Mouse (Mus musculus): ENCODE results near the gene Kin.
A peak's percentile ranks its signal among the peaks of the same experiment; 100 is the strongest.

The Kin gene

DNA sequence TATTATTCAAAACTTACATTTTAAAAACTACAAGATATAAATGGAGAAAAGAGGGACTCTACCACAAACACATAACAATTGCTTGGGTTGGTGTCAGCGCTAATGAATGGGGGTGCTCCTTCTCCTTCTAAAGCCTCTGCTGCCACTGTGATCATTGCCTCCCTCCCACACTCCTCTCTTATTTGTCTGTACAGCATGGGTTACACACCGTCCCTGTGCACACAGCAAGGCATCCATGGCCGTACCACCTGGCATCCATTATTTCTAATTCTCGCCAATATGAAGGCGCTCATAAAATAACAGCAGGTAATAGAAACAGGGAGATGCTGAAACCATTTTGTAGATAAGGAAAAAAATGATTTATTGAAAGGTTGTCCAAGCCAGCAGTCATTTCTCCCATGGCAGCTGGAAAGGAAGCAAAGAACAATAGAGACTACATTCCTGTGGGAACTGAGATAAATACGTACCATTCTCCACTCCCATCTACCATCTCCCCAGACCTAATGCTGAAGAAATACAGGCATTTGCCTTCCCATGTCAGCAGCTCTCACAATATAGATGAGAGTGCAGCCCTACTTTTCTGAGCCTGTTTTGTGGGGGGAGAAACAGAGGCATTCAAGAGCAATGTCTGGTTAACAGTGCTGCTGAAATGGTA is 28.3 kb downstream of the Kin start:
- DNase-seq (ENCODE audit: low spot score) = no peak

DNA sequence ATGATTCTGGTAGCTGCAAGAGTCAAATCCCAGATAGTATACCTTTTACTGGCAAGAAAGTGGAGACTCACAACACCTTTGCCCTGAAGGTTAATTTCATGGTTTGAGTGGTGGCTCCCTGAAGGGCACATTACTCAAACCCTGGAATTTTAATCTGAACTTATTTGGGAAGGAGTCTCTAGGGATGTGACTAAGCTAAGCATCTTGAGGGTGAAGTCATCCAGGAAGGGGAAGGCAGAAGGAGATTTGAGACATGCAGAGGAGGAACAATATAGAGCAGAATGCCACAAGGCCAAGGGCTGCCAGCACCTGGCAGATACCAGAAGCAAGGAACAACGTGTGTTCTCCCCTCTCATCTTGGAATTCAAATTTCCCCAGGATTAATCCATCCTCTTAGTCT is 38.4 kb downstream of the Kin start:
- no peak for DNase-seq (ENCODE audit: low spot score)

DNA sequence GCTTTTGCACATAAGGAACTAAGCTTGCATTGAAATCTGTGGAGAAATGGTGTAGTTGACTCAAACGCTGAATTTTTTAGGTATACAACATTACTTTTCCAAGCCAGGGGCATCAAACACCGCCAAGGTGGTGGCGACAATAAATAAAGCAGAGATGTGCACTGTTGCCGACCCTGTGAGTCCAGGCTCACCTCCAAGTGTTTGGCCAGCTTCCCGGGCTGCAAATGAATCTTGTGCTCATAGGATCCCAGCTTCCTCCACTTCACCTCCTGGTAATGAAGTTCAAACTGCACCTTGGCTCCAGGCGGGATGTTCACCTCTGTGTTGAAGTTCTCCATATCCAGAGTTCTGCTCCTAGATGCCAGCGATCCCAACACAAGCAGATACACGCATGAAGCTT is 38.9 kb downstream of the Kin start:
- no peak for DNase-seq (ENCODE audit: low spot score)

DNA sequence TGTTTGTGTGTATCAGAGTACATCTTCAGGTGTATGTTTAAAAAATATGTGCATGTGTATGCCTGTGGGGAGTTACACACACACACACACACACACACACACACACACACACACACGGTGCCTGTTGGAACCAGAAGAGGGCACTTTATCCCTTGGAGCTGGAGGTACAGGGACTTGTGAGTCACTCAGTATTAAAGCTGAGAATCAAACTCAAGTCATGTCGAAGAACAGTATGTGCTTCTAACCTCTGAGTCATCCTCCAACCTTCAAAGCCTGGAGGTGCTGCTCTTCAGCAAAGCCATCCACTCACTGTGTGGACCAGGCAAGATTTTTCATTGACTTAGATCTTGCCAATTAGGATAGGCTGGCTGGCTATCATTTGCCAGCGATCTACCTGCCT is 41.4 kb downstream of the Kin start:
- DNase-seq (ENCODE audit: low spot score) = no peak

DNA sequence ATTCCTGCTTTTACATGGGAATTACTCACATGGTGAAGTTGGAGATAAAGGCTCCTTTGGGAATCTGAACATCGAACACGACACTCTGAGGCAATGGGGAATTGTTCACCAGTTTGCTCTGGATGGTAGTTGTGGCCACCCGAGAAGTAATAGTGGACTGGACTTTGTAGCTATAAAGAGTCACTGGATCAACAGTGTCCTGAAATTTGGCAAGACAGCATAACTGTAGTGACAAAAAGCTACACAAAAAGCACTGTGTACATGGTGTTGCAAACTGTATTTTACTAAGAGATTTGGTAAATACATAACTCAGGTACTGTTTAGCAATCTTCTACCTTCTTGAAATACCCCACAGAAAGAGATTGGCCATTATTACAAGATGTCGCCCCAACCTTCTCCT is 45.7 kb downstream of the Kin start:
- no peak for DNase-seq (ENCODE audit: low spot score)

DNA sequence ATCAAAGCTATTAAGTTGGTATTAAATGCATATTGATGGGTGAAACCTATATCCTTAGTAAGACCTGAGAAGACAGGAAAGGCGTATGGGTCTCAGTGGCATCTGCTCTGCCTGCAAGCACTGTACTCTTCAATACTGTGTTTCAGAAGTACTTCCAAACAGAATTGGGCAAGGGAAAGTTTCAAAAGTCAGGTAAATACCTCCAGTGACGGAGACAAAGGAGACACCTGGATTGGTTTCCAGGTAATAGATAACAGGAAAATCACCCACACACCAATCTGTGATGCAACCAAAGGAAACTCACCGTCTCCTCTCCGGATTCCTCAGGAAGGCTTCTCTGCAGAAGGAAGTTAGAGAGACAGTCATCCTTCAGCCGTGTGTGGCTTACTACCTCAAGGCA is 47.1 kb downstream of the Kin start:
- no peak for DNase-seq (ENCODE audit: low spot score)

DNA sequence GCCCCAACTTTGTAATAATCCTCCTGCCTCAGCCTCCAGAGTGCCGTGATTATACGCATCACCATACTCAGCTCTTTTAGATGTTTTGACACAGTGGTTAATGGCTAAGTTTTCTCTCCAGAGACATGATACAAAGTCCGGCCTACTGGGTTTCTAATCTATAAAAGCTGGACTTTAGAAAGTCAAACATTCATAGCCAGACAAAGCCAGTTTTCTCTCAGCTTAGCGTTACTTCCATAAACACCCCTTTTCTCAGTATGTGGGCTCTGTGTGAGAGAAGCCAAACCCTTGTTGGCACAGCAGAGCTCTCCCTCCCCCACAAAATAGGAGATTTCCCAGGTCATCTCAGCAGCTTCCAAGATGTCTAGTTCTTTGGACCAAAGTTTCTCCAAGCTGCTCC is 48.2 kb downstream of the Kin start:
- no peak for DNase-seq (ENCODE audit: low spot score)

DNA sequence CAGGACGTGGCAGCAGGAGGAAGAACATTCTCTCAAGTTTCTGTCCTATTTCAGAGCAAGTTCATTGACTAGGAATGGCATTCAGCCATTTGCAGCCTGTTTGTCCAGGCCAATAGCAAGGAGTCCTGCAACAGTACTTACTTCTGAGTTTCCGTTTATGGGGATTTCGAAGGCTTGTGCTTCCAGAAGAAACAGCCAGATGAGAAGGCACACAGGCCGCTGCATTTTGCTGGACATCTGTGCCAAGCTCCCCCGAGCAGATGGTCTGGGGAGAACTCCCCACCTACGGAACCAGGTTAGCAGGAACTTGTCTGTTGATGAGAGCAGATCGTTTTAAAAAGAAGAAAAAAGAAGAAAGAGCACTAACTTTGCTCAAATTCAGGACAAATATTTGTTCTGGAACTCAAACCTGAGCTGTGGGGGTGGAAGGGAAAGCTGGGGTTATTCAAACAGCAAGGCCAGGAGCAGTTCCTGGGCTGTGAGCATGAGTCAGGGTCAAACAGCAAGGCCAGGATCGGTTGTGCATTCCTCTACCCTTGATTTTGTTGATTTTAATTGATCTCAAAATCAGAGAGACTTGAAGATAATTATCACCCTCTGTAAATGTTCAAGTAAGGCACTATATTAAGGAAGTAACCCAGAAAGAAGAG is 50.1 kb downstream of the Kin start:
- DNase-seq (ENCODE audit: low spot score) = no peak

DNA sequence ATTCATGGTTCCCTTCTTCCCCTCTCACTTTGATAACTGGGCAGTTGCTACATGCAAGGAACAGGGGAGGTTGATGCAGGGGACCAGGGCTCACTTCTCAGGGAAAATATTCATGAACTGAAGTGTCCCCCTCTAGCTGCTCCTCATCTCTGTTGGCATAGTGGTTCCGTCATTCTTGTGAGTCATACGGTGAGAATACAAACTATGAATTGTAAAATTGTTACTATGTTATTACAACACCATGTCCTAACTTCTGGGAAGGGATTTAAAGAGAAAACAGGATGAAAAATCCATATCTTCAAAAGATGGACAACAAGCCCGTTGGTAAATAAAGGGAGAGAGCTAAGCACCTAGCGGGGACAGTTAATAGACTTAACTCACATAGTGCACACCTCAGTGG is 50.9 kb downstream of the Kin start, which contains the start of gene Itih2:
Gene Itih2, minus strand, starts transcription at position 101 of the 400 bp plus-strand sequence.
- DNase-seq (ENCODE audit: low spot score) = no peak

DNA sequence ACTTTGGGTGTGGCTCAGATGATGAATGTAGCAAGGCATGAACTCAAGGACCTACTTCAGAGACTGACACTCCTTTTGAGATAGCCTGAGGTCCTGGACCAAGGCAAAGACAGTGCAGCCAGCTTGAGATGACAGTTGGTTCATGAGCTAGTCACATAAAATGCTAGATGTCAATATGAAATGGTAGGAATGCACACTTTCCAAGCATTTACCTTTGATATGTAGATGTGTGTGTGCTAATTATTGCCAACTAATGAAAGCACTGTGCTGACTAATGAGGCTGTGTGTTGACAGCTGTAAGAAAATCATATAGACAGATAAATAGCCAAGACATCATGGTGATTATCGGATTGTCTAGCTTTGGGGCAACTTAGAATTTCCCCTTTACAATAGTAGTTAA is 51.7 kb downstream of the Kin start:
- no peak for DNase-seq (ENCODE audit: low spot score)

DNA sequence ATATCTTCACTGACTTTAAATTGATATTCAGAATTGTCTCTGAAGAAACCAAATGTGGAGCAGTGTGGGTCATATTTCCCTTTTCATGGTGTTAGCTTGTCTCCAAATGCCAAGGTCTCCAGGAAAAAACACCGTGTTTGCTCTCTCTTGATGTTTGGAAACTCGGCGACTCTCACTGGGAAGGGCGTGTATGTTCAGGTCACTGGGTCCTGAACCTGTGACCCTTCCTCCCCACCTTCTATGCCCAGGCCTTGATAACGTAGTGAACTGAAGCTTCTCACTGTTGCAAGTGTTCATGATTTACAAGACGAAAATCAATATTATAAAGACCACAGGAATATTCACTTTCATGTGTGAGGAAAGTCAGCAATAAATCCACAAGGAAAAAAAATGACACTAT is 53.5 kb downstream of the Kin start:
- DNase-seq (ENCODE audit: low spot score) = no peak

DNA sequence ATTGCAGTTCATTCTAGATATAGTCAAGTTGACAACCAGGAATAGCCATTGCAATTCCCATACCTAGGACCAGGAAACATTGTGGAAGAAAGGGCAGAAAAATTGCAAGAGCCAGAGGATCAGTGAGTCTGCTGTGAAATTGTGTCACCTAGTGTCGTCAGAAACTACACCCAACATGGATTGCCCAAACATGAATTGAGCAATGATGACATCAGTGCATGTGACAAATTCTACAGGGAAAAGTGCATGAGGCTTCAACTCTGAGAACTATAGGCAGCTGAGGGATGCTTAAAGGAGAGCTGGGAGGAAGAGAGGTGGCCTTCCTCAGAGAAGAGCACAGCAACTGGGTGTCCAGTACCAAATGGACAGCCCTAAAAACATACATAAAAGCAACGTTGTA is 56.9 kb downstream of the Kin start:
- DNase-seq (ENCODE audit: low spot score) = peak; percentile 44

DNA sequence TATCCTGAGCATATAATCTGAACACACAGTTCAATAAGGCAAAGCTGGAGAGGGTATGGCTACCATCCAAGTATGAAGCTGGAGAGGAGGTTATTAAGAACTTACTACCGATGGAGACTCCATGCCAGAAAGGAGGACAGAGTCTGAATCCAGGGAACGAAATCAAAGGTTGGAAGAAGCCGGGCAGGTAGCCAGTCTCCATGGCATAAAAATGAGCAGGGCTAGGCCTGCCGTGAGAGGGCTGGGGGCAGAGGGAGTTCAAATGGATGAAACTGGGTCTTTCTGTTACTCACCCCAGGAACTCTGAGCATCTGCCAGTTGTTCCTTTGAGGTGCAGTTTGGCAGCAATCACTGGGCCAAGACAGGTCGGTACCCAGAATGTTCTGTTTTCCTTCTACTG is 60.1 kb downstream of the Kin start:
- no peak for DNase-seq (ENCODE audit: low spot score)

All from adipocyte (in vitro differentiated cells).